13 mouse cellular contexts compared by ENCODE assay signal in genomic region chr3:37667119-37667467, GRCm38 (mm10). TPM values are rescaled to one million over a fixed set of nuclear protein-coding genes. Genes with fewer than 3 reads are reported as not detected.
DNase-seq lines count a peak whose midpoint lies in the region; ATAC-seq and TF ChIP-seq lines count a peak whose summit lies in the region.
"Had no signal": no experiment of that assay in that cellular context is flagged by ENCODE, and none has a peak within 500 bp of the region (broad histone marks: within the 10 kb centered on the region; RNA-seq: fewer than 3 reads in every experiment).

No protein-coding gene starts in this region.

- peaks cover 2% of the 10 kb centered on the region for H3K4me1 ChIP-seq in hindbrain, embryonic 16.5 days (ENCODE audit: control insufficient read depth, insufficient read depth, low read depth, low read length)
- H3K4me1 ChIP-seq in hindbrain, postnatal 0 days (ENCODE audit: insufficient read depth, low read length) = no peaks in the 10 kb centered on the region
- H3K4me1 ChIP-seq in megakaryocyte, embryonic 14.5 days = peaks cover 73% of the 10 kb centered on the region
- peaks cover 17 to 29% of the 10 kb centered on the region in 2 experiments for H3K4me1 ChIP-seq in MEL (ENCODE audit: control insufficient read depth in 1 of 2, insufficient read depth in 2 of 2, low read length in 2 of 2)
- peaks cover 17% of the 10 kb centered on the region for H3K4me1 ChIP-seq in limb, embryonic 12.5 days (replicated peaks)

- H3K79me2 ChIP-seq in MEL (ENCODE audit: control insufficient read depth, insufficient read depth, low read length, poor library complexity) = peaks cover 23% of the 10 kb centered on the region

- TF ChIP-seq RAD21 in MEL (IDR thresholded peaks at IDR 0.05; ENCODE audit: low read depth, low read length) = no peak

- H3K27ac ChIP-seq in hindbrain, embryonic 16.5 days (ENCODE audit: low read depth, low read length) = no peak overlapping the region
- H3K27ac ChIP-seq in hindbrain, postnatal 0 days = no peak overlapping the region
- H3K27ac ChIP-seq in MEL (ENCODE audit: control insufficient read depth, low read depth, low read length) = peak overlapping the region; percentile 3; the same call in 1 of the 2 replicates
- H3K27ac ChIP-seq in limb, embryonic 12.5 days = peak overlapping the region; percentile 56; the same call in 1 of the 2 replicates
- H3K27ac ChIP-seq: embryonic facial prominence, embryonic 13.5 days; forebrain, embryonic 15.5 days had no signal

- TF ChIP-seq EP300 in MEL (IDR thresholded peaks at IDR 0.05; ENCODE audit: low read depth in 1 of 2, low read length in 2 of 2) = no peak

- no peak overlapping the region for H3K4me2 ChIP-seq in hindbrain, embryonic 16.5 days (ENCODE audit: low read length)
- no peak overlapping the region for H3K4me2 ChIP-seq in hindbrain, postnatal 0 days (ENCODE audit: low read depth, low read length)
- no peak overlapping the region for H3K4me2 ChIP-seq in limb, embryonic 12.5 days
- H3K4me2 ChIP-seq: embryonic facial prominence, embryonic 13.5 days; forebrain, embryonic 15.5 days had no signal

- H3K9me3 ChIP-seq in hindbrain, embryonic 16.5 days (ENCODE audit: control insufficient read depth, low read length) = peaks cover 14% of the 10 kb centered on the region
- peaks cover 9% of the 10 kb centered on the region; the same call in 1 of the 2 replicates for H3K9me3 ChIP-seq in hindbrain, postnatal 0 days (ENCODE audit: low read length)
- peaks cover 10% of the 10 kb centered on the region for H3K9me3 ChIP-seq in megakaryocyte, embryonic 14.5 days
- H3K9me3 ChIP-seq in MEL (replicated peaks; ENCODE audit: insufficient read depth, low read length) = no peaks in the 10 kb centered on the region
- H3K9me3 ChIP-seq in limb, embryonic 12.5 days = peaks cover 22% of the 10 kb centered on the region

- no peak overlapping the region for H3K9ac ChIP-seq in hindbrain, embryonic 16.5 days (ENCODE audit: low read depth, low read length)
- H3K9ac ChIP-seq in hindbrain, postnatal 0 days (replicated peaks; ENCODE audit: low read length) = no peak overlapping the region
- no peak overlapping the region for H3K9ac ChIP-seq in MEL (ENCODE audit: control insufficient read depth, low read depth, low read length, poor library complexity, severe bottlenecking)
- no peak overlapping the region for H3K9ac ChIP-seq in limb, embryonic 12.5 days (replicated peaks)
- H3K9ac ChIP-seq: embryonic facial prominence, embryonic 13.5 days; forebrain, embryonic 15.5 days had no signal

- ATAC-seq in hindbrain, embryonic 16.5 days = peak; percentile 20; the same call in 1 of the 2 replicates
- ATAC-seq in hindbrain, postnatal 0 days = no peak
- no peak for ATAC-seq in megakaryocyte, adult 5-6 weeks (ENCODE audit: poor library complexity, severe bottlenecking)
- no peak for ATAC-seq in limb, embryonic 12.5 days (ENCODE audit: insufficient number of reproducible peaks, insufficient read depth, low FRiP score, low TSS enrichment, low read depth)

- no peak for TF ChIP-seq POLR2A in MEL (IDR thresholded peaks at IDR 0.05; ENCODE audit: control insufficient read depth in 1 of 2, insufficient read depth in 1 of 2, low read depth in 1 of 2, low read length in 2 of 2, poor library complexity in 1 of 2)

- TF ChIP-seq CTCF in hindbrain, postnatal 0 days (IDR thresholded peaks at IDR 0.05; ENCODE audit: low read depth) = no peak
- TF ChIP-seq CTCF in MEL (IDR thresholded peaks at IDR 0.05 in 2 of 3, conservative IDR thresholded peaks at IDR 0.05 in 1 of 3; ENCODE audit: control insufficient read depth in 1 of 3, insufficient read depth in 1 of 3, low read depth in 2 of 3, low read length in 3 of 3, poor library complexity in 1 of 3, severe bottlenecking in 1 of 3) = no peak

- no peak for DNase-seq in hindbrain, postnatal 0 days (ENCODE audit: low spot score)
- no peak for DNase-seq in MEL (ENCODE audit: low read depth, low spot score)
- no peak for DNase-seq in spleen, adult 12 weeks (ENCODE audit: low spot score)
- DNase-seq in cerebellum, postnatal 10 days = no peak
- DNase-seq: cerebellum, postnatal 36 days; kidney, adult 11 months; thymus, adult 18-20 months had no signal

- no peak overlapping the region for H3K4me3 ChIP-seq in hindbrain, embryonic 16.5 days (ENCODE audit: low read length)
- no peak overlapping the region for H3K4me3 ChIP-seq in hindbrain, postnatal 0 days (ENCODE audit: low read length)
- H3K4me3 ChIP-seq in megakaryocyte, embryonic 14.5 days (replicated peaks) = peak overlapping the region; percentile 57
- H3K4me3 ChIP-seq in MEL (ENCODE audit: control insufficient read depth in 1 of 2, insufficient read depth in 1 of 2, low read depth in 2 of 2, low read length in 2 of 2) = peak overlapping the region in 1 of 2 experiments; percentile 37; a peak in 1 of 4 replicates
- H3K4me3 ChIP-seq in limb, embryonic 12.5 days (replicated peaks) = no peak overlapping the region
- H3K4me3 ChIP-seq: embryonic facial prominence, embryonic 13.5 days; forebrain, embryonic 15.5 days had no signal

- H3K36me3 ChIP-seq in hindbrain, embryonic 16.5 days (ENCODE audit: control insufficient read depth, insufficient read depth, low read length) = no peaks in the 10 kb centered on the region
- no peaks in the 10 kb centered on the region for H3K36me3 ChIP-seq in hindbrain, postnatal 0 days (ENCODE audit: insufficient read depth, low read length)
- H3K36me3 ChIP-seq in megakaryocyte, embryonic 14.5 days (replicated peaks; ENCODE audit: low read length) = peaks cover 13% of the 10 kb centered on the region
- H3K36me3 ChIP-seq in MEL (ENCODE audit: control insufficient read depth in 1 of 2, insufficient read depth in 2 of 2, low read length in 2 of 2) = peaks cover 0 to 40% of the 10 kb centered on the region in 2 experiments; a peak in 2 of 4 replicates
- peaks cover 5% of the 10 kb centered on the region; the same call in 1 of the 2 replicates for H3K36me3 ChIP-seq in limb, embryonic 12.5 days
- H3K36me3 ChIP-seq: embryonic facial prominence, embryonic 13.5 days; forebrain, embryonic 15.5 days had no signal

- 24% methylated on average over 2 of the region's 2 CpGs for WGBS in hindbrain, embryonic 16.5 days
- WGBS in hindbrain, postnatal 0 days = 23% methylated on average over 2 of the region's 2 CpGs
- 26% methylated on average over 2 of the region's 2 CpGs for WGBS in limb, embryonic 12.5 days

- no peaks in the 10 kb centered on the region for H3K27me3 ChIP-seq in hindbrain, embryonic 16.5 days (replicated peaks; ENCODE audit: control insufficient read depth, insufficient read depth, low read length)
- H3K27me3 ChIP-seq in hindbrain, postnatal 0 days (ENCODE audit: insufficient read depth, low read length) = no peaks in the 10 kb centered on the region
- no peaks in the 10 kb centered on the region for H3K27me3 ChIP-seq in megakaryocyte, embryonic 14.5 days (replicated peaks)
- H3K27me3 ChIP-seq in MEL (ENCODE audit: control insufficient read depth in 1 of 2, insufficient read depth in 2 of 2, low read length in 2 of 2) = no peaks in the 10 kb centered on the region
- H3K27me3 ChIP-seq in limb, embryonic 12.5 days = no peaks in the 10 kb centered on the region
- H3K27me3 ChIP-seq: embryonic facial prominence, embryonic 13.5 days; forebrain, embryonic 15.5 days had no signal

TF ChIP-seq in MEL, 35 proteins besides CTCF, POLR2A, EP300 and RAD21:
- no peak for TF ChIP-seq HCFC1 (IDR thresholded peaks at IDR 0.05; ENCODE audit: low read depth, low read length)
- no peak for TF ChIP-seq ZNF384 (IDR thresholded peaks at IDR 0.05; ENCODE audit: low read depth, low read length)
- TF ChIP-seq ELF1 (IDR thresholded peaks at IDR 0.05; ENCODE audit: low read depth, low read length) = no peak
- no peak for TF ChIP-seq ZKSCAN1 (IDR thresholded peaks at IDR 0.05; ENCODE audit: low read depth, low read length)

RNA-seq across cellular contexts. Expression of gene Spry1, which starts 27.3 kb away (rescaled TPM):
- 6.4 and 6.9 TPM in 2 replicates for polyA plus RNA-seq in hindbrain, embryonic 16.5 days (2015; fragmentation: Nextera tagmentation; extraction: Ambion mirVana)
- 31.8 and 40.6 TPM in 2 replicates for total RNA-seq in hindbrain, postnatal 0 days (2014; rRNA removed)
- polyA plus RNA-seq in hindbrain, postnatal 0 days (2015; fragmentation: Nextera tagmentation; extraction: Ambion mirVana) = 5.5 and 5.6 TPM in 2 replicates
- 7.7 and 11.5 TPM in 2 replicates for polyA plus RNA-seq in megakaryocyte, embryonic 14.5 days (2012; ENCODE audit: insufficient read depth, low replicate concordance)
- total RNA-seq in megakaryocyte, adult 5-6 weeks (2015) = 0.50 and 1.2 TPM in 2 replicates
- total RNA-seq in megakaryocyte, adult 5-6 weeks (2017) = 0.16 TPM in 1 of 2 replicates, not detected in the other
- 0.10 TPM in 1 of 2 replicates, not detected in the other for total RNA-seq in MEL (2012; rRNA removed)
- polyA plus RNA-seq in MEL (2012; ENCODE audit: insufficient read depth in 1 of 2, insufficient read length in 2 of 2, low read depth in 1 of 2, low replicate concordance in 2 of 2, missing spikeins in 1 of 2) = under 1 TPM in 1 of 2 experiments, not detected in 1; 0.31 TPM
- 19.3 and 19.9 TPM in 2 replicates for polyA plus RNA-seq in limb, embryonic 12.5 days (2016; fragmentation: Nextera tagmentation; extraction: Ambion mirVana)

RNA-seq across cellular contexts. Expression of gene Gm5148, which starts 57.2 kb away (rescaled TPM):
- 12.7 and 14.0 TPM in 2 replicates for polyA plus RNA-seq in hindbrain, embryonic 16.5 days (2015; fragmentation: Nextera tagmentation; extraction: Ambion mirVana)
- 8.7 and 10.5 TPM in 2 replicates for total RNA-seq in hindbrain, postnatal 0 days (2014; rRNA removed)
- 12.0 and 12.5 TPM in 2 replicates for polyA plus RNA-seq in hindbrain, postnatal 0 days (2015; fragmentation: Nextera tagmentation; extraction: Ambion mirVana)
- not detected in 2 replicates for polyA plus RNA-seq in megakaryocyte, embryonic 14.5 days (2012; ENCODE audit: insufficient read depth, low replicate concordance)
- 0.13 TPM in 1 of 2 replicates, not detected in the other for total RNA-seq in megakaryocyte, adult 5-6 weeks (2015)
- 12.9 and 15.8 TPM in 2 replicates for total RNA-seq in megakaryocyte, adult 5-6 weeks (2017)
- total RNA-seq in MEL (2012; rRNA removed) = 107 and 147 TPM in 2 replicates
- 1 to 10 TPM in 1 of 2 experiments, not detected in 1; 1.0 TPM for polyA plus RNA-seq in MEL (2012; ENCODE audit: insufficient read depth in 1 of 2, insufficient read length in 2 of 2, low read depth in 1 of 2, low replicate concordance in 2 of 2, missing spikeins in 1 of 2)
- 4.8 and 7.2 TPM in 2 replicates for polyA plus RNA-seq in limb, embryonic 12.5 days (2016; fragmentation: Nextera tagmentation; extraction: Ambion mirVana)

Comparison
In these comparisons a context has a peak if more than half of its experiments do, and no peak if none do; other contexts are left out.
1. H3K27ac ChIP-seq: peak in MEL (single experiment) and limb, embryonic 12.5 days (single experiment); none in hindbrain, embryonic 16.5 days (single experiment) and hindbrain, postnatal 0 days (single experiment).